Mouse (Mus musculus): ENCODE measurements at regions not wholly inside any gene's neighbourhood (a gene's known extent, or its start where the extent isn't known, plus 50 kb on each side); places are given as distances from the start of the nearest gene placed in this dataset.

- H3K4me3 ChIP-seq (ENCODE audit: low read depth, low read length): no peak overlapping the region
- H3K27ac ChIP-seq (ENCODE audit: low read depth, low read length): no peak overlapping the region
- DNase-seq (ENCODE audit: low spot score): no peak
- 90% methylated on average over 2 of the region's 2 CpGs for WGBS
- ATAC-seq: no peak
- no peaks in the 10 kb centered on the region for H3K4me1 ChIP-seq (ENCODE audit: control insufficient read depth, insufficient read depth, low read length)
- no peak overlapping the region for H3K9ac ChIP-seq (ENCODE audit: low read length)
- no peaks in the 10 kb centered on the region for H3K9me3 ChIP-seq (replicated peaks; ENCODE audit: control insufficient read depth, low read length)
- H3K4me2 ChIP-seq (ENCODE audit: low read length): no peak overlapping the region
- no peaks in the 10 kb centered on the region for H3K36me3 ChIP-seq (ENCODE audit: control insufficient read depth, insufficient read depth, low read length)
- no peaks in the 10 kb centered on the region for H3K27me3 ChIP-seq (replicated peaks; ENCODE audit: control insufficient read depth, insufficient read depth, low read length)
Observed at GRCm38 (mm10) chr16:80083035-80083434, 992.1 kb upstream of the Tmprss15 start.

- Histone ChIP-seq H3K9me3 (replicated peaks; ENCODE audit: control insufficient read depth, low read length) (no peaks in the 10 kb centered on the region), H3K4me3 (ENCODE audit: low read depth, low read length) (no peak overlapping the region), H3K4me1 (ENCODE audit: control insufficient read depth, insufficient read depth, low read length) (no peaks in the 10 kb centered on the region), H3K4me2 (ENCODE audit: low read length) (no peak overlapping the region), H3K9ac (ENCODE audit: low read length) (no peak overlapping the region), H3K36me3 (ENCODE audit: control insufficient read depth, insufficient read depth, low read length) (no peaks in the 10 kb centered on the region), H3K27ac (ENCODE audit: low read depth, low read length) (no peak overlapping the region), H3K27me3 (replicated peaks; ENCODE audit: control insufficient read depth, insufficient read depth, low read length) (no peaks in the 10 kb centered on the region)
- DNase-seq (ENCODE audit: low spot score): peak; percentile 56
- 35% methylated on average over 3 of the region's 3 CpGs for WGBS
- ATAC-seq: no peak
Observed at GRCm38 (mm10) chr16:80073675-80074074, 982.8 kb upstream of the Tmprss15 start.

Measured in forebrain, embryonic 14.5 days (tissue).